Mouse (Mus musculus) gastrocnemius, postnatal 10 days (tissue): ENCODE results near the gene Mogs. TPM values are rescaled to one million over a fixed set of nuclear protein-coding genes. Genes with fewer than 3 reads are reported as not detected.

ENCODE experiments used
- DNase-seq: peaks from one replicate; pipeline ENCODE4 v3.0.0; 2021; ENCODE audit warnings: mixed read lengths
- long read RNA-seq, 2 experiments: library from polyadenylated mRNA; stranded (forward); transcript quantifications; one replicate each; pipeline ENCODE4 v2.0.0; 2021
- total RNA-seq, 2 experiments: library from RNA; stranded (reverse); gene quantifications; 2 replicates each; pipeline ENCODE4 v1.2.3; 2021

The Mogs gene
- total RNA-seq = 10 to 100 TPM; 11.0 to 15.7 TPM
- long read RNA-seq, experiment 1, transcript Mogs-201 (4 exons, 2,780 nt) = major isoform, 52 of 62 reads
- long read RNA-seq, experiment 1, partial matches to known transcripts = 2 of 62 reads
- long read RNA-seq, experiment 1, other reads (novel, unspliced or antisense) = 8 of 62 reads
- long read RNA-seq, experiment 2, transcript Mogs-201 (4 exons, 2,780 nt) = major isoform, 23 of 27 reads
- long read RNA-seq, experiment 2, partial matches to known transcripts = 0 of 27 reads
- long read RNA-seq, experiment 2, other reads (novel, unspliced or antisense) = 3 of 27 reads

DNA sequence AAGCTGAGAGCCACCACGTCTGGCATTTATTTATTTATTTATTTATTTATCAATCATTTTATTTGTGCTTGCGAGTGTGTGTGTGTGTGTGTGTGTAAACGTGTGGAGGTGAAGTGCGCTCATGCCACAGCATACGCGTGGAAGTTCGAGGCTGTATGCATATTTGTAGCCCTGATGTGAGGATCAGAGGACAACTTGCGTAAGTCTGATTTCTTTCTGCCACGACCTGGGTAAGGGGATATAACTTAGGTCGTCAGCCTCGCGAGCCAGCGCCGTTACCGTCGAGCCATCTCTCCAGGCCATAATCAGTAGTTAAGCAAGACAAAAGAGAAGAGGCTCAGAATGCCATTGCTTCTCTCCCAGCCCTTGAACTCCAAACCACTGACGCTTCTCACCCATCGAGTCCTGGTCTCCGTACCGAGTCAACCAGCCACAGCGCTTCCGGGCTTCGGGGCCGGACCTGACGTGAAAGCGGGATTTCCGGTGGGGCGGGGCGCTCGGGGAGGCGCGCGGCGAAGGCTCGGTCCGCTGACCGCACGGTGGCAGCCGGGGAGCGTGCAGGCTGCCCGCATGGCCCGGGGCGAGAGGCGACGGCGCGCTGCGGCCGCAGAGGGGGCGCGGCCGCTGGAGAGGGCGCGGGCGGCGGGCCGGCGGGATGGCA is at the start of gene Mogs:
Gene Mogs (plus strand): TSS at position 486 of the 661 bp plus-strand sequence.
- DNase-seq = peak; percentile 94

DNA sequence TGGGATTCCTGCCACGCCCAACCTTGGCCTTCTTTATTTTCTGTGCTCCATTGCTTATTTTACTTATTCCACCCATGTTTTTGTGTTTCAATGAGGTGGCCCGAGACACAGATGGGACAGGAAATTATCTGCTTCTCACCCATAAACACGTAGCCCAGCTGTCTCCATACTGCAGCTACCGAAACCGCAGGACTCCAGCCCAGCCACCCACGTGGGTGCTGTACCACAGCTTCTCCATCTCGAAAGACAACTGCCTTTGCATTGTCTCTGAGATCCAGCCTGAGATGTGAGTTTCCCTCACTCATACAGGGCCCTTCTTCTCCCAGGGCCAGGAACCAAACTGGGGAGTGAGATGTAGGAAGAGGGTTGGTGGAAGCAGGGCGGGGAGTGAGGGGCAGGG is 49.3 kb upstream of the Mogs start:
- DNase-seq = no peak

DNA sequence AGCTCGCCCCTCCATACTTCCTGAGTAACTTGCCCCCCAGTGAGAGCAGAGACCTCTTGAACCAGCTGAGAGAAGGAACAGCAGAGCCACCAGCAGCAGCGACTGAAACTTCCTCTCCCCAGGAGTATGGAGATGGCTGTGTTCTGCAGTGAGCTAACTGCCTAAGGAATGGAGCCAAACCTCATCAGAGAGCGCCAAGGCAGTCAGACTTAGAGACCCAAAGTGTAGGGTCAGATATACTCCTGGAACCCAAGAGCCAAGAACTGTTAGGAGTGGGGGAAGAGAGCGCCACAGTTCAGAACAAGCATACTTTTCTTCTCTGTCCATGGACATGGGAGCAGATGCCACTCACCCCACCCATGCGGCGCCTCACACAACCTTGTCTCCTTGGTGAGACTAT is 48.9 kb upstream of the Mogs start:
- no peak for DNase-seq

DNA sequence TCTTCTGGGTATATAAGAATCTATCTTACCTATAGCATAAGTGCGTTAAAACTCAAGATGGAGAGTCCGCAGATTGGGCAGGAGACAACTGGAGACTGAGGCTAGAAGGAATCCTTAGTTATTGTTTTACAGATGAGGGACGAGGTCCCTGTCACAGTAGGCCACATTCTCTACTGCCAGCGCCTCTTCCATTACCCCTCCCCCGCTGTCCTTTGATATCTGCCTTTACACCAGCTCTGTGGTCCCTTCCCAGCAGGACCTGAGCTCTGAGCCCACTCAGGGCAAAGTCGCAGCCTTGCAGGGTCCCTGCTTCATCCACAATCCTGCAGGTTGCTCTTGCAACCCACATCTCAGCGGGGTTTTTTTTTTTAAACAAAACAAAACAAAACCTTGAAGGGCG is 47.1 kb upstream of the Mogs start:
- DNase-seq = no peak

DNA sequence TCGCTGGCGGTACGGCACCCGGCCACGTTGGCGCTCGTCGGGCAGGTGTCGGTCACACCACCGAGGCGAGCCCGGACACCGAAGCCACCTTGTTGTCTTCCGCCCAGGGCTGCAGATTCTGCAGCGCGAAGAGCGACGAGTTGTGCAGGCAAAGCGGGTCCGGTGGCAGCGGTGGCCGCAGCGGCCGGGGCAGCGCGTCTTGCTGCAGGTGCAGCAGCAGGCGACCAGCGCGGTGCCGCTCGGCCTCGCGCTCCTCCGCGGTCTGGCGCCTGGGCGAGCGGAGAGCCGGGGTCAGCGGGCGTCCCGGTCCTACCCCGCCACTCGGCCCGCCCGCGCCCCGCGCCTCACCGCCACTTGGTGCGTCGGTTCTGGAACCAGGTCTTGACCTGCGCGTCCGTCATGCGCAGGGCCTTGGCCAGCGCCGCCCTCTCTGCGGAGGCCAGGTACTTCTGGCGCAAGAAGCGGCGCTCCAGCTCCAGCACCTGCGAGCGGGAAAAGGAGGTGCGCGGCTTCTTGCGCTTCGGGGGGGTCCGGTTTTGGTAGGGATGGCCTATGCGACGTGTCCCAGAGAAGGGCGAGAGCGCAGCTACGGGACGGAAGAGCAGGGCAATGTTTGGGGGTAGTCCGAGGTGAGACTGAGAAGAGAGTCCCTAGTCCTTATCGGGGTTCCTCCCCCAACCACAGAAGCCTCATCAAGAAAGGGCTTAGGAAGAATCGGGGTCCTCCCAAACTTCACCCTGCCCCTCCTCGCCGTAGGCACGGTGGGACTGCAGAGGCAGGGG is 46.4 kb upstream of the Mogs start:
- no peak for DNase-seq

DNA sequence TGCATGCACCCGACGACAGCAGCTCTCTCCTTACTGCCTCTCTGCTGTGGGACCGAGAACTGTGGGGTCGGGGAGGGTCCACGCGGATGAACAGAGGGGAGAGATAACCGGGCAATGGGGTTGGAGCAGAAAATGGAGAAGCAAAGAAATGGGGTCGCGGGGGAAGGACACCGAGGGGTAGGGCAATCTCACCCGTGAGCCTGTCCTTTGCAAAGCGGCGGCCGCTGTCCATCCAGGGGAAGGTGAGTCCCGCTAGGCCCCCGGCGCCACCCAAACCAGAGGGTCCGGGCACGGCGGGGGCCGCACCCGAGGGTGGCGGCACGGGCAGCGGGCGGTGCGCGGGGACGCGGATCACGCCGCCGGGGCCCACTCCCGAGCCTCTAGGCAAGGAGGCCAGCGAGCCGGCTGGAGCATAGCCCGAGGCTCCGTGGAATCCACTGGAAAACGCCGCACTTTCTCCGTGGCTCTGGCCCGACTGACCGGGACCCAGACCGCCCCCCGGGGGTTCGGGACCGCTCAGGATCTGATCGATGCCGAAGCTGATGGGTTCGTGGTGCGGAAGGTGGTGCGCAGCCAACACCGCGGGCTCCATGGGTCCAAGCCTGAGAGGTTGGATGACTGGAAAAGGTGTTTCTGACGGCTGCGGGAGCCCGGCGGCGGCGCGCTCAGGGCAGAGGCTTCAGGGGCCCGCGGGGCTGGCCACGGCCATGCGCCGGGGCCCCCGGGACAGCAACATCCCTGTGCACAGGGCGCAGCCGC is 45.6 kb upstream of the Mogs start:
- DNase-seq = peak; percentile 36

DNA sequence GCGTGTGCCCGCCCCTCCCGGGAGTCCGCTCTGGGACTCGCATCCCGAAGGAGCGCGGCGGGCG is 45.2 kb upstream of the Mogs start, which contains the start of gene Tlx2:
Gene Tlx2 (minus strand): TSS at position 47 of the 64 bp plus-strand sequence.
- DNase-seq = no peak

DNA sequence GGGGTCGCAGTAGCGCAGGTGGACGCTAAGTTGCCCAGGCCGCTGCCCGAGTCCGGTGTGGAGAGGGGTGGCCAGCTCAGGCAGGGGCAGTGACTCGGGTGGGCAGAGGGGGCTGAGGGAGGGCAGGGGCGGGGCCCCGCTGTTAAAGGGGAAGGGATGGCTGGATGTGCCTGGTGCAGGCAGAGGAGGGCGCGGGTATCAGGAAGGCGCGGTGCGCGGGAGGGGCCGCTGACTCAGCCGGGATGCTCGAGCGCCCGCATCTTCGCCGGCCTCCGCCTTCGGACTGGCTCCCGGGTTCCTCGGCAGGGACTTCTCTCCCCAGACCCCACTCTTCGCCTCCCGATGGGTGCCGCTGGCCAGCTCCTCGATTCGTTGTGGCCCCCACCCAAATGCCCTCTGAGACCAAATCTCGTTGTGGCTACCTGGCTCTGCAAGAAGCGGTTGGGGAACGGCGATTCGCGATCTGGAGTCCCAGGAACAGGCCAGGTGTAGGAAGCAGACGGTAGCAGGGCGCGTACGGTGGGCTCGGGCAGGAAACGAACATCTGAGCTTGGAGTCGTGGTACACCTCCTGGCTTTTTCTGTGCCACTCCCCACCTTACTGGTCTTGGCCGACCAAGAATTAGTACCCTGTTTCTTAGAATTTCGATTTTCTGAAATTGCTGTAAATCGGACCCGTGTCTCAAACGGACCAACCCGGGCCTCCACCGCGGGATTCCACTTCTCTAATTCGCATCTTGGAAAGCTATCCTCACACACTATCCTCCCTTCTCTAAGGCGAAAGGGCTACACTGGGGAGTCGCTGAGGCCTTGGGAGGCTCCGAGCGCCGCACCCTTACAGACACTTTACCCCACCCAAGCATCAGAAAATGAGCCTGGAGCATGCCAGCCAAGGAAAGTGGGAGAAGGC is 44.7 kb upstream of the Mogs start:
- DNase-seq = peak; percentile 28

DNA sequence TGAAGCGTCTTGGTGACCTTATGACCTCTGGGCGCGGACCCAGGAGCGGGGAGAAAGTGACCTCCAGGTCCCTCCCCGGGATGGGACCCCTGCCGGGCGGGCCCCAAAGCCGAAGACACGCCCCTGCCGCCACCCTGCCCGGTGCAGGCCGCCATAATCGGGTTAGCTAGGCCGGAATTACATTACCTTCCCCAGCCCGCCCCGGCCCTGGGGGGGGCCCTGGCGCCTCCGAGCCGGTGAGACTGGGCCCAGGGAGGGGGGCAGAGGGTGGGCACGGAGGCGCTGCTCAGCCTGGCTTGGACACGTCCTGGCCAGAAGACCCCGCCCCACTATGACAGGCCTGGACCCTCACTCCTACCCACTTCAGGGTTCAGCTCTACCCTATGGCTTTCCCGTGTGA is 44.1 kb upstream of the Mogs start:
- DNase-seq = no peak

DNA sequence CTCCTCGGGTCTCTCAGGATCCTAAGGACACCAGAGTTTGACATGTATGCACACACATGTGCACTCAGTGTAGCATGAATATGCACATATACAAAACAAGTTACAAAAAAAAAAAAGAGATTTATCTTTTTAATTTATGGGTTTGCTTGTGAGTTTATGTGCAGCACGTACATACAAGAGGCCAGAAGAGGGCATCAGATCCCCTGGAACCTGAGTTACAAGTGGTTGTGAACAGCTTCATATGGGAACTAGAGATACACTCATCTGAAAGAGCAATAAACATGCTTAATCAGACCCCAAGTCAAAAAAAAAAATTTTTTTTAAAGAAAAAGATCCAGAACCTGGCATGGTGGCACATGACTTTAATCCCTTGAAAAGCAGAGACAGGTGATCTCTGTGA is 40.3 kb upstream of the Mogs start:
- no peak for DNase-seq

DNA sequence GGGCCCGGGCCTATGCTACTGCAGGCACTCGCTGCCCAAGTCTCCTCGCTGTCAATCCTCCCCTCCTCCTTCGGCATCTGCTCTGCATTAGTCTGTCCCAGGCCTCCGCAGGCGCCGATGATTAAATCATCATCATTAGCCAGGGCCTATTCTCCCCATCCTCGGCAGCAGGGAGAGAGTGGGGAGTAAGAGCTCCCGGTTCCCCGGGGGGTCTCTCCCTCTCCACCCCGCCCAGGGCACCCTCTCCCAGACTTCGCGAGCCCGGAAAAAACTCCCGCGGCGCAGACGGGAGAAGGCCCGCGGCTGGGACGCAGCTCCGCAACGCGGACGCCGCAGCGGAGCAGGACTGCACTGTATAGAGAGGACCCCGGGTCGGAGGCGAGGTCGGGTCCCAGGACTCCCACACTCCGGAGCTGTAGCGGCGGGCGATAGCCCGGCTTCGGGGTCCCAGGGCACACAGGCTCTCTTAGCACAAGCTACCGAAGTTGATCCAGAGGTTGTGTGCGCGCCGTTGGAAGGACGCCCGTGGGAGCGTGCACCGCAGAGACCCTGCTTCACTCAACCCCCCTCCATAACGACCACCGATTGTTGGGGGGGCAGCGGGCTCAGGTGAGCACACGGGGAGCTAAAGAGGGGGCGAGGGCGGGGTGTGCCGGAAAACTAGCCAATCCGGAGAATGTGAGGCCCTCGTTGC is 37.5 kb upstream of the Mogs start, which contains the start of gene Pcgf1:
Gene Pcgf1 (plus strand): TSS at position 240 of the 694 bp plus-strand sequence.
- no peak for DNase-seq

DNA sequence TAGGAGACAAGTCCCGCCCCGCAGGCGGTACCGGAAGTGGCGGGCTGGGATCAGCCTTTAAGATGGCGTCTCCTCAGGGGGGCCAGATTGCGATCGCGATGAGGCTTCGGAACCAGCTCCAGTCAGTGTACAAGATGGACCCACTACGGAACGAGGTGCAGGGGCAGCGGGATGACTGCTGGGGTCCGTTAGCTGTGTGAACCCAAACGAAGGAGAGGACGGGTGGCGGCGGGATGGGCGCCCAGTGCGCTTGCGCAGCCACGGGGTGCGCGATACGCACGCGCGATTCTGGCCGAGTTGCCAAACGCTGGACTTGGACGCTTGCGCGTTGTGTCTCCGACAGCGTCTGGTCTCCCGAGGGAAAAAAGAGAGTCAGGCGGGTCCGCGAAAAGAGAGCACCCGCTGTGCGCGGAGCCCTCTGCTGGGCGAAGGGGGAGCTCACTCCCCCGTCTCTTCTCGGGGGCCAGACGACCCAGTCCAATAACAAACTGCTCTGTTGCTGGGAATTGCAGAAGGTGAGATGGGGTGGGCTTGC is 36.9 kb upstream of the Mogs start:
- peak; percentile 100 for DNase-seq

DNA sequence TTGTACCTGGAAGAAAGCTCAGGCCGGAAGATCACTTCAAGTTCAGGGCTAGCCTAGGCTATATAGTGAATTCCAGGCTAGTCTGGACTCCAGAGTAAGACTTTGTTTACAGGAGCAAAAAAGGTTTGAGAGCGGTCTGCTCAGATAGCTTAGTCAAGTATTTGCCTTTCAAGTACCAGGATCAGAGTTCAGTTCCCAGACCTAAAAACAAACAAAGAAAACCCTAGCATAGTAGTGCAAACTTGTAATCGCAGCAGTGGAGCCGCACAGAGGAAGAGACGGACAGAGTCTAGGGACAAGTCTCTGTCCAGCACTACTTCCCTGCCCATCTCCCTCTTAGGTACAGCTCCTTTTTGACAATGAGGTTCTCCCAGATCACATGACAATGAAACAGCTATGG is 35.1 kb upstream of the Mogs start:
- no peak for DNase-seq

DNA sequence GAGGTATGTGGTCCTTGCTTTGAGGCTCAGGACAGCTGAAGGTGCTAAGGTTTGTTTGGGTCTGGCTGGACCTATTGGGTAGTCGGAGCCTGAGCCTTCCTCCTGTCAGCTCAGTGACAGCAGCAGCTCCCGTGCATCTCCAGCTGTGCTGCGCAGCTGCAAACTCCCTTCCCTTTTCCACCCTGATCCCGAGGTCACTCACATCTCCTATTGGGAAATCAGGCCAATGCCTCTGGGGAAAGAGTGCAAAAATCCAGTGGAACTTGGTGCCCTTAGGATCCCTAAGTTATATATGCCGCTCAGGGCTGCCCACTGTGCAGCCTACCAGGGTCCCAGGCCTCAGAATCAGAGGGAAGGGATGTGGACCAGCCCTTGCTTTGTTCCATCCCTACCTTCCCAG is 31.8 kb upstream of the Mogs start:
- no peak for DNase-seq

DNA sequence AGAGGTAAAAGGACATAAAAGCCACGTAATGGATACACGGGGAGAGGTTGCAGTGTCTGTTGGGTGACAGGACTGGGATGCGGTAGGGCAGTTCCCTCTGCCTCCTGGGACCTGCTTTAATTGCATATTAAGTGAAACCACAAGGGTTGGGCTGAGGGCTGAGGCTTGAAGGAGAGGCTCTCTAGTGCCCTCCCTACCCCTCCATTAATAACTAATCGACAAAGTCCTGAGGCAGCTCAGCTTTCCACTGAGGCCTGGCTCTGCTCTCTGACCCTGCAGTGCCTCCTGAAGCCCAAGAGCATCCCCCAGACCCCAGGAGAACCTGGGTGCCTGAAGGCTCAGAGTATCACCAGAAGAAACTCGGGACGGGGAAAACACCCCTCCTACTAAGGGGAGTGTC is 30.8 kb upstream of the Mogs start:
- DNase-seq = no peak

DNA sequence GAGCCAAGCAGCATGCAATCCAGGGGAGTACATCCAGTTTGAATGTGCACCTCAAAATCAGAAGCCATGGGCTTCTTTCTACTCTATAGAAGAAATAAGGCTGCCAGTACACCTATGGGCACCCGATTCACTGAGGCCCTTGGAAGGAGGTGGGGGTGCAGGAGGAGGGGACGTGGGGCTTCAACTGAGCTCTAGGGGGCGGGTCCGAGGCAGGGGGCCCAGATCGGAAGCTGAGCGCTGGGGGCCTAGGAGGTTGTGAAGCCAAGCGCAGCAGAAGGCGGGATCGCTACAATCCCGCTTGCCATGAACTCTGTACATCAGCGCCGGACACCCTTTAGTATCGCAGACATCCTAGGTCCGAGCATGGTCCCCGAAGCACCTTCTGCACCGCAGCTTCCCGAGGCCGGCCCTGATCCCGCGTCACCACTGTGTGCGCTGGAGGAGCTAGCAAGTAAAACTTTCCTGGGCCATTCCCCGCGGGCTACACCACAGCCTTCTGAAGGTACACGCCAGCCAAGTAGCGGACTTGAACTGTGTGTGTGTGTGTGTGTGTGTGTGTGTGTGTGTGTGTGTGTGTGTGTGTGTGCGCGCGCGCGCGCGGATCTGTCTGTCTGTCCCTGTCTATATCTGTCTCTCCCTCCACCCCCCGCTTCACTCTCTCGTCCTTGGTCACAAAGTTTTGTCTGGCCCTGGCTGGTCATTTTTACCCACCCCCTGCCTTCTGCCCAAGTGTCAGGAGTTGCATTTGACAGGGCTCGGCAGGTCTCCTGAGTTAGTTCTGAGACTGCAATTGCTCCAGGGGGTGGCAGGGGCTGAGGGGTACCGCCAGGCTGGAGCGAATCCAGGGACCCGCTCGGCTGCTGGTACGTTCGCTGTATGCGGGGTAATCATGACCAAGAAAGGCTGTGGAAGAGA is 28.9 kb upstream of the Mogs start, which contains the start of gene Lbx2:
Gene Lbx2 (plus strand): TSS at position 247 of the 915 bp plus-strand sequence.
- DNase-seq = peak; percentile 25

DNA sequence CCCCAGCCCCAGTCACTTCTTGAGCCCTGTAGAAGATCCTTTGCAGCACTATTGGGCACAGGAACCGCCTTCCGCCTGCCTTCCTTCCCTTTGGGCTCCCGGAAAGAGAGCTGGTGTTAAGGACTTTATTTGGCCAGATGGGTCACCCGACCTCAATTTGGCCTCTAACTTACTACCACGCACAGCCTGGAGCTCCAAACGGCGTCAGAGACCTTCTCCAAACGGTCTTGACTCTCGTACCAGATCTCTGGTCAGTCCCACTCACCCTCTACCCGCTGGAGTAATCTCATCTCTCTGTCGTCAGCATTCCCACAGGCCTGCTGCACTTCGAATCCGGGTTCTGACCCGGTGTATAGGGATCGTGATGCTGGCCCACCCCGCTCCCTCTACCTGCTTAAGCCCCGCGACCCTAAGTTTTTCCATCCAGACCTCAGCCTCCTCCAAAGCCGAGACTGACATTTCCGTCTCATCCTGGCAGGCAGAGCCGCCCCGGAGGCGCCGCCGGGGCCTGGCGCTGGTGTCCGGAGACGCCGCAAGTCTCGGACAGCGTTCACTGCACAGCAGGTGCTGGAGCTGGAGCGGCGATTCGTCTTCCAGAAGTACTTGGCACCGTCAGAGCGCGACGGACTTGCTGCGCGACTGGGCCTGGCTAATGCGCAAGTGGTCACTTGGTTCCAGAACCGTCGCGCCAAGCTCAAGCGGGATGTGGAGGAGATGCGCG is 27.9 kb upstream of the Mogs start:
- peak; percentile 42 for DNase-seq

DNA sequence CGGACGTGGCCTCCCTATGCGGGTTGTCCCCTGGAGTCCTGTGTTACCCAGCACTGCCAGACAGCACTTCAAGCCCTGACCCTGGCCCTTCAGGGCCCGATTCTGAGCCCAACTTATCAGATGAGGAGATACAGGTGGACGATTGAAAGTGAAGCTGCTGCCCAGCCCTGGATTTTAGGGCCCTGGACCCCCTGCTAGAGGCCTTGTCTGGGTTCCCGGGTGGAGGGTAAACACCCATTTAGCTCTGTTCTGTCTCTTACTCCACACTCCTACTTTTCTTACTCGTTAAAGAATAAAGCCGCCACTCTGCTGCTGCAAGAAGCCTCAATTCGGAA is 27.4 kb upstream of the Mogs start:
- no peak for DNase-seq

DNA sequence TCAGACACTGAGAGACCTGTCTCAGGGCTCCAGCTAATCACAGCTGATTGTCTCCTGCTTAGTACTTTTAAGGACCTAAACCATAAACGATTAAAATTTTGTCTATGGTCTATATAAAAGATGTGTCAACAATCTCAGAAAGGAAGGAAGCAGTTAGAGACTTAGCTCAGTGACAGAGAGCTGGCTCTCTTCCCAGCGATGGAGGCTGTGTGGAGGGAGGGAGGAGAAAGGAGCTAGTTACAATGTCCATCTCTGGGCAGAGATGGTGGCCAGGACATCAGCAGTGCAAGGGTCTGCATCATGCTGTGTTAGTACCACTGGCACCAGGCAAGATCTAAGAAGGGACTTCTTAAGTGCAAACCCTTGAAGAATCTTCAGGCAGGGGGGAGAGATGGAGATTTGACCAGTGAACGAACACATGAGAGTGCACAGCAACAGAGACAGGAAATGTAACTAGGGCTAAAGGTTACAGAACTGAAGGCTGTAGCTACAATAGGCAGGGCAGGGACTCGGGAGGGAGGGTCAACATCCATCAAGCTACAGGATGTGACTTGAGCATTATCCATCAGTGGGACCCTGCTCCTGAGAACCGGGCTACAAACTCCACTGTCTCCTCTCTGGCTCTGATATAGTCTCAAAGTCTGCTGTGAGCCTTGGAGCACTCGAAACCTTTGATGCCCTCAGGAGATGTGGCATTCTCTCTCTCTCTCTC is 22.7 kb upstream of the Mogs start:
- no peak for DNase-seq
